Mouse (Mus musculus) hindbrain, embryonic 16.5 days (tissue): Measurements from ENCODE around the gene Sytl1. TPM values are rescaled to one million over a fixed set of nuclear protein-coding genes. Genes with fewer than 3 reads are reported as not detected.

Experiments
- ATAC-seq: fragments of 200-750 bp; cut with Nextera tagmentation; 2 replicates; pipeline ENCODE4 v1.8.0; 2017; ENCODE audit warnings: moderate TSS enrichment, moderate library complexity
- H3K27ac ChIP-seq: fragments of 300-500 bp; sonication (generic); 2 replicates; pipeline ENCODE4 v1.5.1; 2014; ENCODE audit warnings: low read depth, mild to moderate bottlenecking, control low read depth, low read length, moderate library complexity
- H3K27me3 ChIP-seq: fragments of 300-500 bp; sonication (generic); replicated peaks from 2 replicates; pipeline ENCODE4 v1.6.1; 2014; ENCODE audit warnings: low read length; ENCODE audit not compliant: control insufficient read depth, insufficient read depth
- H3K36me3 ChIP-seq: fragments of 300-500 bp; sonication (generic); 2 replicates; pipeline ENCODE4 v1.6.1; 2014; ENCODE audit warnings: mild to moderate bottlenecking, low read length, moderate library complexity, mixed read lengths; ENCODE audit not compliant: control insufficient read depth, insufficient read depth
- H3K4me1 ChIP-seq: fragments of 300-500 bp; sonication (generic); 2 replicates; pipeline ENCODE4 v1.6.1; 2014; ENCODE audit warnings: low read depth, low read length; ENCODE audit not compliant: control insufficient read depth, insufficient read depth
- H3K4me2 ChIP-seq: fragments of 300-500 bp; sonication (generic); 2 replicates; pipeline ENCODE4 v1.6.1; 2014; ENCODE audit warnings: mild to moderate bottlenecking, low read length, control low read depth, moderate library complexity
- H3K4me3 ChIP-seq: fragments of 300-500 bp; sonication (generic); 2 replicates; pipeline ENCODE4 v1.5.1; 2014; ENCODE audit warnings: mild to moderate bottlenecking, low read length, control low read depth, moderate library complexity
- H3K9ac ChIP-seq: fragments of 300-500 bp; sonication (generic); 2 replicates; pipeline ENCODE4 v1.6.1; 2014; ENCODE audit warnings: low read depth, mild to moderate bottlenecking, control low read depth, low read length, moderate library complexity
- H3K9me3 ChIP-seq: fragments of 300-500 bp; sonication (generic); 2 replicates; pipeline ENCODE4 v1.6.1; 2014; ENCODE audit warnings: mild to moderate bottlenecking, low read length, moderate library complexity; ENCODE audit not compliant: control insufficient read depth
- WGBS: fragments of 180-500 bp; shearing (Covaris S2); extraction: QIAGEN DNeasy Blood & Tissue Kit; methylation state at CpG from one replicate; pipeline ENCODE4 v1.1.7; 2014; 5-methylcytosine and 5-hydroxymethylcytosine counted together
- polyA plus RNA-seq: library from polyadenylated mRNA; unstranded; fragments of >200 nt; fragmentation: Nextera tagmentation; extraction: Ambion mirVana; gene quantifications from 2 replicates; pipeline ENCODE4 v1.2.1, GENCODE M21; 2015

Sytl1 gene
- polyA plus RNA-seq, 1 experiment from 2014 or later = 0.44 TPM

GRCm38 (mm10) chr4:133269596-133269995, 6.7 kb upstream of the Sytl1 start:
- Histone ChIP-seq H3K4me1 (no peaks in the 10 kb centered on the region), H3K27ac (no peak overlapping the region), H3K9ac (no peak overlapping the region), H3K36me3 (peaks cover 46% of the 10 kb centered on the region), H3K9me3 (no peaks in the 10 kb centered on the region), H3K27me3 (no peaks in the 10 kb centered on the region), H3K4me2 (no peak overlapping the region), H3K4me3 (no peak overlapping the region)
- WGBS = 89% methylated on average over 3 of the region's 3 CpGs
- ATAC-seq = no peak

- Histone ChIP-seq H3K27ac (no peak overlapping the region), H3K4me3 (no peak overlapping the region), H3K36me3 (peaks cover 49% of the 10 kb centered on the region), H3K27me3 (no peaks in the 10 kb centered on the region), H3K4me2 (no peak overlapping the region), H3K9ac (no peak overlapping the region), H3K4me1 (no peaks in the 10 kb centered on the region), H3K9me3 (no peaks in the 10 kb centered on the region)
- WGBS = 93% methylated on average over 3 of the region's 3 CpGs
- no peak for ATAC-seq
Observed at GRCm38 (mm10) chr4:133268931-133269330, 6.0 kb upstream of the Sytl1 start.

- Histone ChIP-seq H3K4me3 (no peak overlapping the region), H3K27me3 (no peaks in the 10 kb centered on the region), H3K9me3 (no peaks in the 10 kb centered on the region), H3K9ac (no peak overlapping the region), H3K4me1 (no peaks in the 10 kb centered on the region), H3K36me3 (peaks cover 51% of the 10 kb centered on the region), H3K4me2 (no peak overlapping the region), H3K27ac (no peak overlapping the region)
- 94% methylated on average over 12 of the region's 12 CpGs for WGBS
- ATAC-seq = no peak
Observed at GRCm38 (mm10) chr4:133266248-133266880, 3.5 kb upstream of the Sytl1 start.

GRCm38 (mm10) chr4:133265759-133266158, 2.8 kb upstream of the Sytl1 start:
- H3K27ac ChIP-seq = no peak overlapping the region
- H3K4me1 ChIP-seq = no peaks in the 10 kb centered on the region
- H3K27me3 ChIP-seq = no peaks in the 10 kb centered on the region
- ATAC-seq = no peak
- H3K9me3 ChIP-seq = no peaks in the 10 kb centered on the region
- 98% methylated on average over 4 of the region's 4 CpGs for WGBS
- H3K9ac ChIP-seq = no peak overlapping the region
- H3K36me3 ChIP-seq = peaks cover 51% of the 10 kb centered on the region
- no peak overlapping the region for H3K4me3 ChIP-seq
- H3K4me2 ChIP-seq = no peak overlapping the region

- 95% methylated on average over 3 of the region's 3 CpGs for WGBS
Observed at GRCm38 (mm10) chr4:133265297-133265696, 2.4 kb upstream of the Sytl1 start.

GRCm38 (mm10) chr4:133264559-133264958, 1.6 kb upstream of the Sytl1 start:
- Histone ChIP-seq H3K27ac (no peak overlapping the region), H3K4me1 (no peaks in the 10 kb centered on the region), H3K36me3 (peaks cover 50% of the 10 kb centered on the region), H3K4me3 (no peak overlapping the region), H3K4me2 (no peak overlapping the region), H3K9ac (no peak overlapping the region), H3K27me3 (no peaks in the 10 kb centered on the region), H3K9me3 (no peaks in the 10 kb centered on the region)
- WGBS = 100% methylated on average over 2 of the region's 2 CpGs
- ATAC-seq = no peak

More at GRCm38 (mm10) chr4:133265297-133265696, 2.4 kb upstream of the Sytl1 start:
- Histone ChIP-seq H3K9me3 (no peaks in the 10 kb centered on the region), H3K4me2 (no peak overlapping the region), H3K27me3 (no peaks in the 10 kb centered on the region), H3K9ac (no peak overlapping the region), H3K27ac (no peak overlapping the region), H3K4me3 (no peak overlapping the region), H3K36me3 (peaks cover 51% of the 10 kb centered on the region), H3K4me1 (no peaks in the 10 kb centered on the region)
- no peak for ATAC-seq

- H3K27me3 ChIP-seq = no peaks in the 10 kb centered on the region
- peaks cover 42% of the 10 kb centered on the region for H3K36me3 ChIP-seq
- WGBS = 92% methylated on average over 5 of the region's 5 CpGs
- ATAC-seq = no peak
- no peak overlapping the region for H3K4me3 ChIP-seq
- no peaks in the 10 kb centered on the region for H3K4me1 ChIP-seq
- H3K27ac ChIP-seq = no peak overlapping the region
- no peak overlapping the region for H3K9ac ChIP-seq
- no peaks in the 10 kb centered on the region for H3K9me3 ChIP-seq
- no peak overlapping the region for H3K4me2 ChIP-seq
Observed at GRCm38 (mm10) chr4:133263756-133264155, 843 bp upstream of the Sytl1 start.

GRCm38 (mm10) chr4:133262375-133262765, 543 bp downstream of the Sytl1 start:
- H3K27me3 ChIP-seq = peaks cover 1% of the 10 kb centered on the region; the same call in 1 of the 2 replicates
- peaks cover 30% of the 10 kb centered on the region for H3K36me3 ChIP-seq
- H3K4me2 ChIP-seq = no peak overlapping the region
- no peak overlapping the region for H3K9ac ChIP-seq
- WGBS = 77% methylated on average over 7 of the region's 7 CpGs
- no peak overlapping the region for H3K4me3 ChIP-seq
- H3K4me1 ChIP-seq = no peaks in the 10 kb centered on the region
- H3K27ac ChIP-seq = no peak overlapping the region
- ATAC-seq = no peak
- H3K9me3 ChIP-seq = no peaks in the 10 kb centered on the region

GRCm38 (mm10) chr4:133261641-133262374, 1.1 kb downstream of the Sytl1 start:
- no peak for ATAC-seq
- Histone ChIP-seq H3K9me3 (no peaks in the 10 kb centered on the region), H3K27ac (no peak overlapping the region), H3K36me3 (peaks cover 26% of the 10 kb centered on the region), H3K4me1 (no peaks in the 10 kb centered on the region), H3K9ac (no peak overlapping the region), H3K4me3 (no peak overlapping the region), H3K4me2 (no peak overlapping the region), H3K27me3 (peaks cover 7% of the 10 kb centered on the region; the same call in 1 of the 2 replicates)
- 51% methylated on average over 10 of the region's 10 CpGs for WGBS
